Mouse (Mus musculus): Measurements from ENCODE around the gene Wipi2. TPM values are rescaled to one million over a fixed set of nuclear protein-coding genes. Genes with fewer than 3 reads are reported as not detected.
A peak's percentile ranks its signal among the peaks of the same experiment; 100 is the strongest.

Gene Wipi2
- polyA plus RNA-seq, 1 experiment from 2014 or later: 60.9 TPM

DNA sequence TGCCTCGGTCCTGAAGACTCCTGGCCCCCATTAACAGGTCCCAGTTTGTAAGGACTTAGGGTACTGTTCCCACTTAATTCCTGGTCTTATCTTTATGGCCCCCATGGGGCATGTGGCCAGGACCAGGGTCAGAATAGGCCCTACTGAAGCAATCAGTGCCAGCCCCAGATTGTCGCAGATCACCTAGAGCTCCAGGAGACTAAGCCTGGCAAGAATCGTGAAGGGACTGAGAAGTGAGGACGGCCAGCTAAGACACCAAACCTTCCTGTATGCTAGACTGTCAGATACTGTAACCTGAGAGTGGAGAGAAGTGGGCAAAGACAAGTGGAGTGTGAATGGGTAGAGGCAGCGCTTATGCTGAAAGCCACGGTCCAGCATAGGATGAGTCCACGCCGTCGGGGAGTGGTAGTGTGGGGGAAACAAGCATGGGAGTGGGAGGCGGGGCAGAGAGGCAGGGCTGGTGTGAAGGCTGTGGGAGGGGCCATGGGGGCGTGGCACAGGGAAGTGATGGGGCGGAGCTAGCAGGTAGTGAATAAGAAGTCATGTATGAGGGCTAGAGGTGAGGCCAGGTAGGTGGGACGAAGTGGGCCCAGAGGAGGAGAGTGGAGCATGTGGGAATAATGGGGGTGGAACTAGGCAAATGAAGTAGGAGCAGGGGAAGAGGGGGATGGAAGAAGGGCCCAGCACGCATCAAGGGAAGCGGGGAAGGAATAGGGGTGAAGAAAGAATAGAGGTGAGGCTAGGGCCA is 73.5 kb downstream of the Wipi2 start:
- Histone ChIP-seq H3K36me3 (peaks cover 13% of the 10 kb centered on the region), H3K27ac (replicated peaks) (no peak overlapping the region), H3K4me3 (peak overlapping the region; percentile 74), H3K4me1 (peaks cover 28% of the 10 kb centered on the region), H3K9me3 (replicated peaks) (no peaks in the 10 kb centered on the region), H3K27me3 (ENCODE audit: low read depth, poor library complexity, severe bottlenecking) (peaks cover 45% of the 10 kb centered on the region)
- WGBS: 9% methylated on average over 15 of the region's 15 CpGs
- DNase-seq (ENCODE audit: low spot score): no peak

DNA sequence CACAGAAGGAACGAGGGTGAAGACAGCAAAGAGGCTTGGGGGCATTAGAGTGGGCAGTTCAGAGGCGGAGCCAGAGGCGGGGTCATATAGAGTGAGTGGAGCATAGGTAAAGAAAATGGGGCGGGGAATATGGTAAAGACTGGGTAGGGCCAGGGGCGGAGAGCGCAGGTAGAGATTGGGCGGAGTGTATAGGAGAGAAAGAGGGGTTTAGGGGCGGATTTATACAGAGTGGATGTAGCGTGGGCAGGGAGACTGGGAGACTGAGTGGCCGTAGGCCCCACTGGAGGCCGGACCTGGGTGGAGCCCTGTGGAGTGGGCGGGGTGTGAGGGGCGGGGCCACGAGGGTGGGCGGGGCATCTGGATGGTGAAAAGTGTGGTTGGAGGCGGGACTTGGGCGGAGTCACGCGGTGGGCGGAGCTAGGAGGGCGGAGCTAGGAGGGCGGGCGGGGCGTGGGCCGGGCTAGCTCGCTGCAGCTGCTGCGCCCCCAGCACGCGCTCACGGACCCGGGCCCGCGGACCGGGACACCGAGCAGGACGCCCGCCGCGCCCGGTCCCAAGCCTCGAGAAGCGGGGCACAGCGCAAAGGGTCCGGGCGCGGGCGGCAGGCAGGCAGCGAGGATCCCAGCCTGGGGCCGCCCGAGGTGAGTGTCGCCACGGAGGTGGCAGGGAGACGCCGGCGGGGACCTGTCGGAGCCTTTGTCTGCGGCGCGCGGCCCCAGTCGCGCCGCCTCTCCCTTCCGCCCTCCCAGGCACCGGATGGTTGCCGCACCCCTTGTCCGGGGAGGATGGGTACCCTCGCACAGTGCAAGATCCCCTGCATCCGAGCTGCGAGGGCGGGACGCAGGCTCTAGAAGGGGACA is 74.4 kb downstream of the Wipi2 start:
- Histone ChIP-seq H3K4me1 (peaks cover 28% of the 10 kb centered on the region), H3K4me3 (peak overlapping the region; percentile 74), H3K9me3 (replicated peaks) (no peaks in the 10 kb centered on the region), H3K27ac (replicated peaks) (peak overlapping the region; percentile 86), H3K36me3 (peaks cover 17% of the 10 kb centered on the region), H3K27me3 (ENCODE audit: low read depth, poor library complexity, severe bottlenecking) (peaks cover 45% of the 10 kb centered on the region)
- WGBS: under 1% methylated on average over 70 of the region's 72 CpGs
- DNase-seq (ENCODE audit: low spot score): peak; percentile 88

DNA sequence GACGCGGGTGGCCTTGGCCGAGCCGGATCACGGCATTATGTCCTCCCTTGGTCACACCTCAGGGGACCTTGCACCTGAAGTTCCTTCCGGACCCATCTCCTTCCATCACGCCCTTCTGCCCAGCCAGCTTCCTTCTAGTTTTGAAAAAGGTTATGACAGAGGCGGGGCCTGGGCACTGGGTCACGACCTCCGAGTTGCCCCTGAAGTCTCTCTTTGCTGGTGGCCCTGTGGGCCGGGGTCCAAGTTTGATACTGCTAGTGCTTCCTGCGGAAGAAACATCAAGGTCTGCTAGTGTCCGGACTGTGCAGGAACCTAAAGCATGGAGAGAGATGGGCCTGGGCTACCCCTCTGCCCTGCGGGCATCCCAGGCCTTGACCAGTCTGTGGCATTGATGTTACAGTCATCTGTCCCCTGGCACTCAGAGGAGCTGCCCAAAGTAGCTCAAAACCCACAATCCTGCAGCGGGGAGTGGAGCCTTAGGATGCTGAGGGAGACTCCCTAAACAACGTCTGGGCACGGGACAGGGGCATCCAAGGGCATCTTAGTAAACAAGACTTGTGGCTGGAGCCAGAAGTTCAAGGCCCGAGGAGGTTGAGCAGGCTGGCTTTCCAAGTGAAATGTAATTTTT is 75.1 kb downstream of the Wipi2 start:
- peaks cover 28% of the 10 kb centered on the region for H3K4me1 ChIP-seq
- no peaks in the 10 kb centered on the region for H3K9me3 ChIP-seq (replicated peaks)
- H3K4me3 ChIP-seq: peak overlapping the region; percentile 74
- peak overlapping the region; percentile 86 for H3K27ac ChIP-seq (replicated peaks)
- DNase-seq (ENCODE audit: low spot score): no peak
- WGBS: 28% methylated on average over 18 of the region's 18 CpGs
- peaks cover 45% of the 10 kb centered on the region for H3K27me3 ChIP-seq (ENCODE audit: low read depth, poor library complexity, severe bottlenecking)
- H3K36me3 ChIP-seq: peaks cover 19% of the 10 kb centered on the region

DNA sequence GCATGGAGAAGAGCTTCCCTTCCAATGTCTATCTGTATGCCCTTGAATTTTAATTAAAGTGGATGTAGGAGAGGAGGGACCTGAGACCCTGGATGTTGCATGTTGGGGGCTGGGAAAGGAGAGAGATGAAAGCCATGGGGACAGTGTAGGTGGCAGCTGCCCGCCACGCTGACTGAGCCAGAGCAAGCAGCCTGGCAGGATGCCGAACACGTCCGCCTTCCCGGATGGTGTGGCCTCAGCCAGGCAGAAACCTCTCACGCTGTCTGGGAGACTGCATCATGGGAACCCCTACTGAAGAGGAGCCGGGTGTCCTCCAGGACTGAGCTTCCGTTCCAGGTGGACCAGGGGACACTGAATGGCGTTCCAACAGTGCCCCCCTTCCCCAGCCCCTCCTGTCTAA is 76.1 kb downstream of the Wipi2 start:
- no peak for DNase-seq (ENCODE audit: low spot score)
- Histone ChIP-seq H3K4me3 (no peak overlapping the region), H3K4me1 (peaks cover 28% of the 10 kb centered on the region), H3K27me3 (ENCODE audit: low read depth, poor library complexity, severe bottlenecking) (peaks cover 45% of the 10 kb centered on the region), H3K27ac (replicated peaks) (no peak overlapping the region), H3K9me3 (replicated peaks) (no peaks in the 10 kb centered on the region), H3K36me3 (peaks cover 28% of the 10 kb centered on the region)
- 89% methylated on average over 10 of the region's 10 CpGs for WGBS

DNA sequence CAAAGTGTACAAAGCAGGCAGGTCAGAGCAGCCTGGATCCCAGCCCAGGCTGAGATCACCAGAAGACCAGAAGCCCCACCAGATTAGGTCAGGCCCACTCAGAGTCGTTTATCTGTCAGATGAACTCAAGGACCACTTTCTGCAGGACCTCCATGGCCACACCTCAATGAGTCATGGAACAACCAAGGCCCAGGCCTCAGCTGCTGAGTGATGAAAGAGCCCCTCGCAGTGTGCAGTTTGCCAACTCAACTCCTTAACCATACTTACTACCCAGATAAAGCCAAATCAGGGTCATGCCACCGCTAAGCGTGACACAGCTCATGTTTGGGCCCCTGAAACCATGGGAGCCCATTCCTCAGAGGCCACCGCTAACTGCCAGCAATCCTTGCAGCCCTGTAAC is 80.2 kb downstream of the Wipi2 start:
- peaks cover 63% of the 10 kb centered on the region for H3K36me3 ChIP-seq
- 89% methylated on average over 5 of the region's 5 CpGs for WGBS
- DNase-seq (ENCODE audit: low spot score): no peak

DNA sequence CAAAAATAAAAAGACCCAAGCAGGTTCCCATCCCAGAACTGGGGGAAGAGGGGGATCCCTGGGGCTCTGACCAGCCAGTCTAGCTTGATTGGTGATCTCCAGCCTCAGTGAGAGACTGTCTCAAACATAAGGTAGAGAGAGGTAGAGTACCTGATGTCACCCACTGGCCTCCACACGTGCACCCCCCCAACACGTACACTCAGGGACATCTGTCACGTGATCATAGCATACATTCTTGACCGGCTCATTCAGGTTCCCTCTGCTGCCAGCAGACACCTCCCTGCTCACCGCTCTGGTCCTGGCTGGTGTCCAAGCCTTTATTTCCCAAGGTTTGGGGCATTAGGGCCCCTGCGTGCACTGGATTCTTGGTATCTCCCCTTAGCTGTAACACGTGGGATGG is 81.9 kb downstream of the Wipi2 start:
- WGBS: 87% methylated on average over 7 of the region's 7 CpGs
- H3K4me3 ChIP-seq: no peak overlapping the region
- H3K36me3 ChIP-seq: peaks cover 76% of the 10 kb centered on the region
- no peaks in the 10 kb centered on the region for H3K4me1 ChIP-seq
- H3K27ac ChIP-seq (replicated peaks): no peak overlapping the region
- H3K9me3 ChIP-seq (replicated peaks): peaks cover 10% of the 10 kb centered on the region
- DNase-seq (ENCODE audit: low spot score): no peak
- no peaks in the 10 kb centered on the region for H3K27me3 ChIP-seq (ENCODE audit: low read depth, poor library complexity, severe bottlenecking)

More for the DNA sequence above, 80.2 kb downstream of the Wipi2 start:
- no peak overlapping the region for H3K27ac ChIP-seq (replicated peaks)
- H3K4me1 ChIP-seq: peaks cover 11% of the 10 kb centered on the region
- H3K4me3 ChIP-seq: no peak overlapping the region
- H3K27me3 ChIP-seq (ENCODE audit: low read depth, poor library complexity, severe bottlenecking): peaks cover 16% of the 10 kb centered on the region
- peaks cover 10% of the 10 kb centered on the region for H3K9me3 ChIP-seq (replicated peaks)

DNA sequence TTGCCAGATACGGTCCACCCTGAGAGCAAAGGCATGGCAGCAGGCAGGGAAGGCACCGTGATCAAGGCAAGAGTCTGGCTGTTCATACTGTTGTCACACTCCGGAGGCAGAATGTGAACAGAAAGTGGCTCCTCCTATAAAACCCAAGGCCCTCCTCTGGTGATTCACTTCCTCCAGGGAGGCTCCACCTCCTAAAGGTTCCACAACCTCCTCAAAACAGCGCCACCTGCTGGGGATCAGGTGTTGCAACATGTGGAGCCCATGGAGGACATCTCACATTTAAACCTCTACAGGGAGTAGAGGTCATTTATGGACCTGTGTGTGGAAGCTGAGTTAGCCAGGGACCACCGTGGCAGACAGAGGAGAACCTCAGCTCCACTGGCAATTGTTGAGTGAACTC is 84.9 kb downstream of the Wipi2 start:
- H3K4me1 ChIP-seq: no peaks in the 10 kb centered on the region
- no peaks in the 10 kb centered on the region for H3K27me3 ChIP-seq (ENCODE audit: low read depth, poor library complexity, severe bottlenecking)
- H3K36me3 ChIP-seq: peaks cover 62% of the 10 kb centered on the region
- H3K4me3 ChIP-seq: no peak overlapping the region
- DNase-seq (ENCODE audit: low spot score): no peak
- peaks cover 10% of the 10 kb centered on the region for H3K9me3 ChIP-seq (replicated peaks)
- no peak overlapping the region for H3K27ac ChIP-seq (replicated peaks)
- WGBS: 86% methylated on average over 5 of the region's 5 CpGs

DNA sequence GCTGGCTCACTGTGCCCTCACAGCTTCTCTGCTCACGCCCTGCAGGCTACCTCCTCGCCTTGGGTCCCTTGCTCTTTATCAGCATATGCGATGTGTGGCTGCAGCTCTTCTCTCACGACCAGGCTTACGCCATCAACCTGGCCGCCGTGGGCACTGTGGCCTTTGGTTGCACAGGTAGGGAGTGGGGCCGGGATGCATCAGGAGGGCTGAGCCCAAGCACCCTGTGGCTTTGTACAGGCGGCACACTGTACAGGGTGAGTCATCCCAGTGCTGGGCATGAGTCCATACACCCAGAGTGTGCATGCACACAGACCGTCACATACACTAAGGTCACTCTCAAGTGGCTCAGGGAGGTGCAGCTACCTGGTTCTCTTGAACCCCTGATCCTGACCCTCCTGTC is 86.5 kb downstream of the Wipi2 start:
- H3K4me3 ChIP-seq: no peak overlapping the region
- H3K9me3 ChIP-seq (replicated peaks): peaks cover 10% of the 10 kb centered on the region
- H3K36me3 ChIP-seq: peaks cover 55% of the 10 kb centered on the region
- no peak overlapping the region for H3K27ac ChIP-seq (replicated peaks)
- WGBS: 92% methylated on average over 10 of the region's 10 CpGs
- peaks cover 5% of the 10 kb centered on the region for H3K4me1 ChIP-seq
- DNase-seq (ENCODE audit: low spot score): no peak
- H3K27me3 ChIP-seq (ENCODE audit: low read depth, poor library complexity, severe bottlenecking): no peaks in the 10 kb centered on the region

DNA sequence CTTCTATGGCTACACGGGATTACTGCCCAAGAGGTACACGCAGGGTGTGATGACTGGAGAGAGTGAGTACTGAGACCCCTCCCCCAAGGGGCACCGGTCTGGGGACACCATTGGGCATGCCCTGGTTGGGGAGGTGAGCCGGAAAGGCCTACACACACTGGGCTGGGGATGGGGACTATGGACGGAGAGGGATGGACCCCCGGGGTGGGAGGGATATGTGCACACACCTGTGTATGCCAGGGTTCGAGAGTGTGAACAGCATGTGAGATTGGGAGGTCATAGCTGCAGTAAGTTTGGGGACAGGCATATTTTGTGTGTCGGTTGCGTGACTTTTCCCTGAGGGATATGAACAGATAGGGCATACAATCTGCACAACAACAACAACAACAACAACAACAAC is 87.6 kb downstream of the Wipi2 start:
- H3K4me3 ChIP-seq: no peak overlapping the region
- no peaks in the 10 kb centered on the region for H3K27me3 ChIP-seq (ENCODE audit: low read depth, poor library complexity, severe bottlenecking)
- DNase-seq (ENCODE audit: low spot score): no peak
- WGBS: 89% methylated on average over 9 of the region's 9 CpGs
- H3K27ac ChIP-seq (replicated peaks): no peak overlapping the region
- peaks cover 5% of the 10 kb centered on the region for H3K4me1 ChIP-seq
- H3K36me3 ChIP-seq: peaks cover 53% of the 10 kb centered on the region
- H3K9me3 ChIP-seq (replicated peaks): peaks cover 10% of the 10 kb centered on the region

DNA sequence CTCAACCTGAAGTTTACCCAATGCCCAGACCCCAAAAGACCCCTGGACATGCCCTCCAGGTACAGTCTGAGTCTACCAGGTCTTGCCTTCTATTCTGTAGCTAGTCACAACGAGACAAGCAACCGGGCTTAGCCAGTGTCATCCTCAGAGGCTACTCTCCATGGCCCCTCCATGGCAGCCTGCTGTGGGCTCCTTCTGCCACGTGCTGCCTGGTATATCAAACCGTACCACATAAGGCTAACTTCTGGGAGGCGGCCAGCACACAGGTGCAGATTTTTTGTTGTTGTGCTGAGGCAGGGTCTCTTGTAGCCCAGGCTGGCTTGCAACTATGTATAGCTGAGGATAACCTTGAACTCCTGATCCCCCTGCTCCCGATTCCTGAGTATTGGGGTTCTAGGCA is 88.6 kb downstream of the Wipi2 start:
- Histone ChIP-seq H3K4me1 (peaks cover 5% of the 10 kb centered on the region), H3K27me3 (ENCODE audit: low read depth, poor library complexity, severe bottlenecking) (no peaks in the 10 kb centered on the region), H3K36me3 (peaks cover 51% of the 10 kb centered on the region), H3K9me3 (replicated peaks) (peaks cover 10% of the 10 kb centered on the region), H3K4me3 (no peak overlapping the region), H3K27ac (replicated peaks) (no peak overlapping the region)
- no peak for DNase-seq (ENCODE audit: low spot score)
- WGBS: 88% methylated on average over 6 of the region's 6 CpGs

DNA sequence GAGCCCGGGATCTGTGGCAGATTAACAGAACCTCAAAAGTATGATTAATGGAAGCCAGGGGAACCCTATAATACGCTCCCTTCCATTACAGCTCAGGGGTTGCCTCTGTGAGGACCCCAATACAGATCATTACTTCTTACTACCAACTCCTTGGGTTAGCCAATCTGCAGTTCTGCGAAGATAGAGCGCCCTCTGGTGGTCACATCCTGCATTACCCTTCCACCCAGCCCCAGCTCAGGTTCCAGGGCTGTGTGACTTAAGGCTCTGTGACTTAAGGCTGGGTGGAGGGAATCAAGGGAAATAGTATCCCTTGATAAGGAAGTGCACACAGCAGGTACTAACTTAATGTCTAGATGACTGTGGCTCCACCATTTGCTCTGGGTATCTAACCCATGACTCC is 90.5 kb downstream of the Wipi2 start:
- Histone ChIP-seq H3K27ac (replicated peaks) (no peak overlapping the region), H3K9me3 (replicated peaks) (no peaks in the 10 kb centered on the region), H3K36me3 (peaks cover 50% of the 10 kb centered on the region), H3K27me3 (ENCODE audit: low read depth, poor library complexity, severe bottlenecking) (no peaks in the 10 kb centered on the region), H3K4me3 (no peak overlapping the region), H3K4me1 (peaks cover 11% of the 10 kb centered on the region)
- 26% methylated on average over 4 of the region's 4 CpGs for WGBS
- peak; percentile 80 for DNase-seq (ENCODE audit: low spot score)

DNA sequence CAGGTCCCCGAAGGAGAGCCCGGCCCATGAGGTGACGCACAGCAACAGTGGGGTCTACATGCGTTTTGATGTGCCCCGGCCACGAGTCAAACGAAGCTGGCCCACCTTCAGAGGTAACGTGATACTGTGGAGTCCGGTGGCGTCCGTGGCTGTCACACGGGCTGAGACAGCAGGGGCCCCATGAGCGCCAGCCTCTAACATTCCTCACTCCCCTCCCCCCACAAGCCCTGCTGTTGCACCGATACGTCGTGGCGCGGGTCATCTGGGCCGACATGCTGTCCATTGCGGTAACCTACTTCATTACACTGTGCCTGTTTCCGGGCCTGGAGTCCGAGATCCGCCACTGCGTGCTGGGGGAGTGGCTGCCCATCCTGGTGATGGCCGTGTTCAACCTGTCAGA is 91.0 kb downstream of the Wipi2 start:
- DNase-seq (ENCODE audit: low spot score): no peak
- Histone ChIP-seq H3K36me3 (peaks cover 49% of the 10 kb centered on the region), H3K27me3 (ENCODE audit: low read depth, poor library complexity, severe bottlenecking) (no peaks in the 10 kb centered on the region), H3K9me3 (replicated peaks) (no peaks in the 10 kb centered on the region), H3K4me3 (no peak overlapping the region), H3K4me1 (peaks cover 16% of the 10 kb centered on the region), H3K27ac (replicated peaks) (no peak overlapping the region)
- WGBS: 72% methylated on average over 25 of the region's 25 CpGs

DNA sequence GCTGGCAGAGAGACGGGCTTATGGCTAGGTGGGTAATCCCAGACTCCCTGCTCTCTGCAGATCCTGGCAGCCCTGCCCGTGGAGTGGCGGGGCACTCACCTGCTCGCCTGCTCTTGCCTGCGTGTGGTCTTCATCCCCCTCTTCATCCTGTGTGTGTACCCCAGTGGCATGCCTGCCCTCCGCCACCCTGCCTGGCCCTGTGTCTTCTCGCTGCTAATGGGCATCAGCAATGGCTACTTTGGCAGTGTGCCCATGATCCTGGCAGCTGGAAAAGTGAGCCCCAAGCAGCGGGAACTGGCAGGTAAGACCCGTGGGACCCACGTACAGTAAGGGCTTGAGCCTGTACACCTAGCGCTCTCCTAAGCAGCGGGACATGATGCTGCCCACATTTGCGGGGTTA is 92.4 kb downstream of the Wipi2 start:
- Histone ChIP-seq H3K27ac (replicated peaks) (no peak overlapping the region), H3K27me3 (ENCODE audit: low read depth, poor library complexity, severe bottlenecking) (no peaks in the 10 kb centered on the region), H3K4me3 (no peak overlapping the region), H3K4me1 (peaks cover 19% of the 10 kb centered on the region), H3K9me3 (replicated peaks) (no peaks in the 10 kb centered on the region), H3K36me3 (peaks cover 44% of the 10 kb centered on the region)
- no peak for DNase-seq (ENCODE audit: low spot score)
- 93% methylated on average over 13 of the region's 13 CpGs for WGBS
